Mouse (Mus musculus): ENCODE measurements around the gene 1700016D06Rik.

- TF ChIP-seq POLR2A (IDR thresholded peaks at IDR 0.05; ENCODE audit: control insufficient read depth, extremely low read depth, insufficient read depth, low read length, poor library complexity) (no peak), CTCF (IDR thresholded peaks at IDR 0.05; ENCODE audit: borderline replicate concordance, control insufficient read depth, extremely low read depth, insufficient read depth, low read length, poor library complexity) (no peak)
These were observed 72.2 kb downstream of the 1700016D06Rik start for GRCm38 (mm10) chr8:11628506-11629132.

All from thymus, adult 2 months (tissue).